Mouse (Mus musculus) neural tube, embryonic 12.5 days (tissue): ENCODE results near the gene Gm21209. TPM values are rescaled to one million over a fixed set of nuclear protein-coding genes. Genes with fewer than 3 reads are reported as not detected.
"Not testable (repeated sequence)": the region's sequence is repeated elsewhere in the genome, so short reads cannot be mapped to it uniquely, and the experiment has no call there.

Source experiments
- ATAC-seq: fragments of 200-750 bp; cut with Nextera tagmentation; 2 replicates; pipeline ENCODE4 v1.8.0; 2017; ENCODE audit warnings: low read depth, mild to moderate bottlenecking, moderate TSS enrichment, moderate library complexity; ENCODE audit not compliant: low FRiP score
- H3K27ac ChIP-seq: fragments of 300-500 bp; sonication (generic); 2 replicates; pipeline ENCODE4 v1.5.1; 2016
- H3K27me3 ChIP-seq: fragments of 300-500 bp; sonication (generic); replicated peaks from 2 replicates; pipeline ENCODE4 v1.6.1; 2016; ENCODE audit warnings: mild to moderate bottlenecking
- H3K36me3 ChIP-seq: fragments of 300-500 bp; sonication (generic); 2 replicates; pipeline ENCODE4 v1.6.1; 2016; ENCODE audit warnings: mild to moderate bottlenecking
- H3K4me1 ChIP-seq: fragments of 300-500 bp; sonication (generic); 2 replicates; pipeline ENCODE4 v1.6.1; 2016
- H3K4me2 ChIP-seq: fragments of 300-500 bp; sonication (generic); replicated peaks from 2 replicates; pipeline ENCODE4 v1.6.1; 2016; ENCODE audit warnings: mild to moderate bottlenecking
- H3K4me3 ChIP-seq: fragments of 300-500 bp; sonication (generic); 2 replicates; pipeline ENCODE4 v1.5.1; 2016
- H3K9ac ChIP-seq: fragments of 300-500 bp; sonication (generic); 2 replicates; pipeline ENCODE4 v1.6.1; 2016; ENCODE audit warnings: mild to moderate bottlenecking
- H3K9me3 ChIP-seq: fragments of 300-500 bp; sonication (generic); 2 replicates; pipeline ENCODE4 v1.6.1; 2016; ENCODE audit warnings: mild to moderate bottlenecking
- WGBS: fragments of 180-500 bp; shearing (Covaris S2); methylation state at CpG from one replicate; pipeline ENCODE4 v1.1.7; 2016; 5-methylcytosine and 5-hydroxymethylcytosine counted together
- polyA plus RNA-seq: library from polyadenylated mRNA; unstranded; fragments of >200 nt; fragmentation: Nextera tagmentation; extraction: Ambion mirVana; gene quantifications from 2 replicates; pipeline ENCODE4 v1.2.1, GENCODE M21; 2016

Gm21209 gene
- not detected in 2 replicates for polyA plus RNA-seq

DNA sequence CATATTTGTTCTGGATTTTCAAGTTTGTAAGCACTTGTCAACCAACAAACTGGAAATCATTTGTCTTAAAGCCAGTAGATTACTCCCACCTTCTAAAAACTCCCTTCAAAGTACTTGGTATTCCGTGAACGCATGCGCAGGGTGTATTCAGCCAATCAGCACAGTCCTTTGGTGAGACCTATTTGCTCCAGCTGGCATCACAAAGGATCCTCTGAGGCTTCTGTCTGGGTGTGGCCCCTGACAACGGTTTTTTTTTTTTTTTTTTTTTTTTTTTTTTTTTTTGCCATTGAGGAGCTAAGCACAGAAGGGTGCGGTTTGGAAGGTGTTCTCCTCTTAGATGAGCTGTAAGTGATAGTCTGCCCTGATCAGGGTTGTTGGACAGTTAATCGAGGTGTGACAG is at the start of gene Gm21209:
Gene Gm21209, plus strand, starts transcription at position 301 of the 400 bp plus-strand sequence.
- H3K27ac ChIP-seq, H3K9me3 ChIP-seq, H3K4me3 ChIP-seq, ATAC-seq, H3K36me3 ChIP-seq, H3K27me3 ChIP-seq, H3K4me2 ChIP-seq, H3K4me1 ChIP-seq, H3K9ac ChIP-seq: not testable (repeated sequence)
- no CpG with 5 or more reads among the region's 6 CpGs for WGBS
